Mouse (Mus musculus): ENCODE results near the gene Nprl2. TPM values are rescaled to one million over a fixed set of nuclear protein-coding genes. Genes with fewer than 3 reads are reported as not detected.

Nprl2 gene
- polyA plus RNA-seq, 1 experiment from 2014 or later: 40.4 TPM

GRCm38 (mm10) chr9:107549297-107550074 is 7.5 kb downstream of the Nprl2 start:
- Histone ChIP-seq H3K9me3 (no peaks in the 10 kb centered on the region), H3K4me2 (no peak overlapping the region), H3K4me1 (peaks cover 72% of the 10 kb centered on the region), H3K36me3 (peaks cover 10% of the 10 kb centered on the region), H3K9ac (no peak overlapping the region), H3K4me3 (no peak overlapping the region), H3K27ac (no peak overlapping the region), H3K27me3 (no peaks in the 10 kb centered on the region)
- no peak for ATAC-seq (ENCODE audit: insufficient number of reproducible peaks, low FRiP score, low TSS enrichment, low read depth)
- 77% methylated on average over 20 of the region's 20 CpGs for WGBS

GRCm38 (mm10) chr9:107550491-107551116 is 8.6 kb downstream of the Nprl2 start:
- 33% methylated on average over 23 of the region's 23 CpGs for WGBS
- no peak for ATAC-seq (ENCODE audit: insufficient number of reproducible peaks, low FRiP score, low TSS enrichment, low read depth)
- Histone ChIP-seq H3K4me1 (peaks cover 67% of the 10 kb centered on the region), H3K4me3 (peak overlapping the region; percentile 72), H3K9ac (peak overlapping the region; percentile 55; the same call in 1 of the 2 replicates), H3K9me3 (no peaks in the 10 kb centered on the region), H3K27ac (peak overlapping the region; percentile 97), H3K27me3 (no peaks in the 10 kb centered on the region), H3K4me2 (peak overlapping the region; percentile 89), H3K36me3 (no peaks in the 10 kb centered on the region)

GRCm38 (mm10) chr9:107551117-107551889 is 9.3 kb downstream of the Nprl2 start, which contains the start of gene Rassf1:
Rassf1 (plus strand) TSS chr9:107551555.
- Histone ChIP-seq H3K9me3 (no peaks in the 10 kb centered on the region), H3K27ac (peak within 1 kb of the TSS; percentile 97), H3K36me3 (no peaks in the 10 kb centered on the region), H3K4me2 (peak within 1 kb of the TSS; percentile 89), H3K4me3 (peak within 1 kb of the TSS; percentile 72), H3K4me1 (peaks cover 72% of the 10 kb centered on the region), H3K27me3 (no peaks in the 10 kb centered on the region), H3K9ac (peak within 1 kb of the TSS; percentile 55)
- peak; percentile 53 for ATAC-seq (ENCODE audit: insufficient number of reproducible peaks, low FRiP score, low TSS enrichment, low read depth)
- 1% methylated on average over 62 of the region's 63 CpGs for whole genome bisulfite sequencing

- H3K36me3 ChIP-seq: no peaks in the 10 kb centered on the region; the same call in 1 of the 2 replicates
- peak overlapping the region; percentile 55 for H3K9ac ChIP-seq
Measured at GRCm38 (mm10) chr9:107551890-107552355, 9.9 kb downstream of the Nprl2 start.

GRCm38 (mm10) chr9:107552690-107553393 is 10.8 kb downstream of the Nprl2 start:
- H3K4me3 ChIP-seq: peak overlapping the region; percentile 72
- H3K9me3 ChIP-seq: no peaks in the 10 kb centered on the region
- H3K27ac ChIP-seq: peak overlapping the region; percentile 97
- no peaks in the 10 kb centered on the region for H3K27me3 ChIP-seq
- H3K9ac ChIP-seq: no peak overlapping the region
- peaks cover 9% of the 10 kb centered on the region for H3K36me3 ChIP-seq
- peaks cover 69% of the 10 kb centered on the region for H3K4me1 ChIP-seq
- no peak for ATAC-seq (ENCODE audit: insufficient number of reproducible peaks, low FRiP score, low TSS enrichment, low read depth)
- peak overlapping the region; percentile 89 for H3K4me2 ChIP-seq
- 70% methylated on average over 5 of the region's 5 CpGs for WGBS

More at GRCm38 (mm10) chr9:107551890-107552355, 9.9 kb downstream of the Nprl2 start:
- peak overlapping the region; percentile 89 for H3K4me2 ChIP-seq
- 7% methylated on average over 8 of the region's 8 CpGs for WGBS
- H3K9me3 ChIP-seq: no peaks in the 10 kb centered on the region
- peaks cover 72% of the 10 kb centered on the region for H3K4me1 ChIP-seq
- no peak for ATAC-seq (ENCODE audit: insufficient number of reproducible peaks, low FRiP score, low TSS enrichment, low read depth)
- H3K27me3 ChIP-seq: no peaks in the 10 kb centered on the region
- peak overlapping the region; percentile 97 for H3K27ac ChIP-seq
- peak overlapping the region; percentile 72 for H3K4me3 ChIP-seq

GRCm38 (mm10) chr9:107553541-107554318 is 11.7 kb downstream of the Nprl2 start:
- Histone ChIP-seq H3K9me3 (no peaks in the 10 kb centered on the region), H3K27ac (peak overlapping the region; percentile 97), H3K27me3 (no peaks in the 10 kb centered on the region), H3K4me2 (peak overlapping the region; percentile 89), H3K36me3 (peaks cover 18% of the 10 kb centered on the region), H3K9ac (peak overlapping the region; percentile 48), H3K4me3 (peak overlapping the region; percentile 72), H3K4me1 (peaks cover 66% of the 10 kb centered on the region)
- ATAC-seq (ENCODE audit: insufficient number of reproducible peaks, low FRiP score, low TSS enrichment, low read depth): peak; percentile 26
- WGBS: 3% methylated on average over 37 of the region's 37 CpGs

- peak overlapping the region; percentile 97 for H3K27ac ChIP-seq
- peaks cover 24% of the 10 kb centered on the region for H3K36me3 ChIP-seq
- peaks cover 66% of the 10 kb centered on the region for H3K4me1 ChIP-seq
- ATAC-seq (ENCODE audit: insufficient number of reproducible peaks, low FRiP score, low TSS enrichment, low read depth): peak; percentile 90
- H3K27me3 ChIP-seq: no peaks in the 10 kb centered on the region
- H3K9me3 ChIP-seq: no peaks in the 10 kb centered on the region
- WGBS: under 1% methylated on average over 53 of the region's 53 CpGs
- peak overlapping the region; percentile 67 for H3K9ac ChIP-seq
- H3K4me2 ChIP-seq: peak overlapping the region; percentile 89
- H3K4me3 ChIP-seq: peak overlapping the region; percentile 72
Measured at GRCm38 (mm10) chr9:107554319-107554825, 12.3 kb downstream of the Nprl2 start.

GRCm38 (mm10) chr9:107555031-107555457 is 13.0 kb downstream of the Nprl2 start:
- Histone ChIP-seq H3K27ac (peak overlapping the region; percentile 97), H3K27me3 (no peaks in the 10 kb centered on the region), H3K36me3 (peaks cover 31% of the 10 kb centered on the region), H3K9ac (peak overlapping the region; percentile 67), H3K4me3 (peak overlapping the region; percentile 72), H3K9me3 (no peaks in the 10 kb centered on the region), H3K4me1 (peaks cover 62% of the 10 kb centered on the region), H3K4me2 (peak overlapping the region; percentile 89)
- WGBS: under 1% methylated on average over 23 of the region's 23 CpGs
- ATAC-seq (ENCODE audit: insufficient number of reproducible peaks, low FRiP score, low TSS enrichment, low read depth): peak; percentile 4; the same call in 1 of the 2 replicates

- H3K27ac ChIP-seq: peak overlapping the region; percentile 97
- peaks cover 55% of the 10 kb centered on the region for H3K4me1 ChIP-seq
Measured at GRCm38 (mm10) chr9:107555701-107556100, 13.7 kb downstream of the Nprl2 start.

GRCm38 (mm10) chr9:107556346-107556745 is 14.3 kb downstream of the Nprl2 start:
- WGBS: 68% methylated on average over 3 of the region's 3 CpGs
- H3K4me1 ChIP-seq: peaks cover 49% of the 10 kb centered on the region
- H3K27ac ChIP-seq: 0 out of 2 replicates have a peak overlapping the region, but pooled peaks have one; percentile 97
- H3K9me3 ChIP-seq: no peaks in the 10 kb centered on the region
- peak overlapping the region; percentile 11; the same call in 1 of the 2 replicates for H3K9ac ChIP-seq
- H3K4me3 ChIP-seq: peak overlapping the region; percentile 72
- peak overlapping the region; percentile 89 for H3K4me2 ChIP-seq
- no peak for ATAC-seq (ENCODE audit: insufficient number of reproducible peaks, low FRiP score, low TSS enrichment, low read depth)
- H3K27me3 ChIP-seq: no peaks in the 10 kb centered on the region
- peaks cover 44% of the 10 kb centered on the region for H3K36me3 ChIP-seq

More at GRCm38 (mm10) chr9:107555701-107556100, 13.7 kb downstream of the Nprl2 start:
- H3K9ac ChIP-seq: peak overlapping the region; percentile 67
- no peaks in the 10 kb centered on the region for H3K9me3 ChIP-seq
- WGBS: 27% methylated on average over 2 of the region's 2 CpGs
- H3K4me3 ChIP-seq: peak overlapping the region; percentile 72
- H3K4me2 ChIP-seq: peak overlapping the region; percentile 89
- peaks cover 38% of the 10 kb centered on the region for H3K36me3 ChIP-seq
- H3K27me3 ChIP-seq: no peaks in the 10 kb centered on the region
- no peak for ATAC-seq (ENCODE audit: insufficient number of reproducible peaks, low FRiP score, low TSS enrichment, low read depth)
